Mouse (Mus musculus) T-helper 1 cell (primary cell): Measurements from ENCODE around the gene Hook2.

Experiments used
- in situ Hi-C: fragments of 300-600 bp; cut with MboI, MseI; formaldehyde crosslinking; loops from one replicate; pipeline ENCODE4 v1.15.1; 2025; ENCODE audit warnings: high pct_unique_total_duplicates

Gene Hook2

GRCm38 (mm10) chr8:85027922-85028321 is 37.5 kb downstream of the Hook2 start:
- in situ Hi-C loops: loop anchor here (5.0 kb wide), 1 partner anchor 51 kb away; the partner anchor contains the start of gene Junb

GRCm38 (mm10) chr8:85029271-85029670 is 38.9 kb downstream of the Hook2 start:
- in situ Hi-C loops: loop anchor here (5.0 kb wide), 1 partner anchor 52 kb away; the partner anchor contains the start of gene Junb

GRCm38 (mm10) chr8:85032622-85033311 is 42.4 kb downstream of the Hook2 start:
- in situ Hi-C loops: no loop called here

GRCm38 (mm10) chr8:85033867-85034266 is 43.5 kb downstream of the Hook2 start:
- in situ Hi-C loops: no loop called here

- in situ Hi-C loops: no loop called here
Observed at GRCm38 (mm10) chr8:85034764-85035163, 44.4 kb downstream of the Hook2 start.

GRCm38 (mm10) chr8:85035165-85035727 is 44.8 kb downstream of the Hook2 start:
- in situ Hi-C loops: no loop called here

GRCm38 (mm10) chr8:85035728-85036310 is 45.4 kb downstream of the Hook2 start:
- in situ Hi-C loops: no loop called here

GRCm38 (mm10) chr8:85036381-85036717 is 45.9 kb downstream of the Hook2 start:
- in situ Hi-C loops: no loop called here

GRCm38 (mm10) chr8:85036718-85037365 is 46.4 kb downstream of the Hook2 start, which contains the start of gene Tnpo2:
Gene Tnpo2 (plus strand): TSS chr8:85036915.
- in situ Hi-C loops: no loop called here

GRCm38 (mm10) chr8:85037366-85037680 is 46.9 kb downstream of the Hook2 start:
- in situ Hi-C loops: no loop called here

- in situ Hi-C loops: no loop called here
Observed at GRCm38 (mm10) chr8:85037681-85038531, 47.5 kb downstream of the Hook2 start.

GRCm38 (mm10) chr8:85043619-85044018 is 53.2 kb downstream of the Hook2 start:
- in situ Hi-C loops: no loop called here
